Mouse (Mus musculus) kidney, postnatal 36 days (tissue): ENCODE data around the gene Zfp64.
"Not testable (repeated sequence)": the region's sequence is repeated elsewhere in the genome, so short reads cannot be mapped to it uniquely, and the experiment has no call there.

Source experiments
- DNase-seq, 2 experiments: peaks; one replicate each; pipeline ENCODE4 v3.0.0; 2021 to 2022; ENCODE audit warnings: mixed read lengths in 2 of 2

Zfp64 gene

DNA sequence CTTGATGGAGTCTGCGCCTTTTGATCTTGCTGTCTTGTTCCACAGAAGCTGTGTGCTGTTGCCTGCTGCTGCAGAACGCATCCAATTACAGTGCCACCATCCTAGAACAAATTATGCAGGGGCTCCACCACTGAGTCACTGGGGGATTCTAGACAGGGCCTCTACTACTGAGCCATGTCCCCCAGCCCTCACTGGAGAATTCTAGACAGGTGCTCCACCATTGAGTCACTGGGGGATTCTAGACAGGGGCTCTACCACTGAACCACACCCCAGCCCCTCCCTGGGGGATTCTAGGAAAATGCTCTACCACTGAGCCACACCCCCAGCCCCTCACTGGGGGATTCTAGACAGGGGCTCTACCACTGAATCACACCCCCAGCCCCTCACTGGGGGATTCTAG, 63.3 kb downstream of the Zfp64 start:
- DNase-seq: no peak

DNA sequence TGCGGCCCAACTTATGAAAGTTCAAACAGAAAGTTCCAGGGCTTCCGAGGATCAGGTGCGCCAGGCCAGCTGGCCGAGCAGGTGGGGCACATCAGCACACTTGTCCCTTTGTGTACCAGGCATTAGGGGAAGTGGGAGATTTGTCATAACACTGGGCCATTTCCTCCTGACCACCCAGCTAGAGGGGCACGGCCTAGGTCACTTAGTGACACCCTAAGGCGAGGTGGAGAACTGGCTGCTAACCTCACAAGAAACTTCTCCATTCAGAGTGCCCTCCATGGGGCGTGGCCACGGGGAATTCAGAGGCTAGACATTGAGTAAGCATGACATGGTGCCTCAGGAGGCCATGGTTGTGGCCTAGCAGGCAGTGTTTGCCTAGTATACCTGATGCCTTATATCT, 70.7 kb downstream of the Zfp64 start:
- no peak for DNase-seq

DNA sequence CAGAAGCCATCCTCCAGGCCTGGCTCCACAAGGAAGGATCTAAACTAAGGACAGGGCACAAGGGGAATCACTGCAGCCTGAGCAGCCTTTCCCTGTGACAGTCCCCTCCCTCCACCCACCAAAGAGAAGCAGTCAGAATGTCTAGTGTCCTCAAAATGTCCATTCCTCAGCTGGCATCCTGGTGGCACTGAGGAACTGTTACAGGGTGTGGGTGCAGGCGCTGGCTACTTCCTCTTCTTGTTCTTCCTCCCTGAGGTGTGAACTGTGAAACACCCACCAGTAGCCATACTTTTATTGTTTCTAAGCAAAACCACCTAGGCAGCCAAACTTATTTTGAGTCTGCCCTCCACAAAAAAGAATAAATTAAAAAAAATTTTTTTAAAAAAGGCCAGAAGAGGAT, 72.4 kb downstream of the Zfp64 start:
- no peak for DNase-seq

DNA sequence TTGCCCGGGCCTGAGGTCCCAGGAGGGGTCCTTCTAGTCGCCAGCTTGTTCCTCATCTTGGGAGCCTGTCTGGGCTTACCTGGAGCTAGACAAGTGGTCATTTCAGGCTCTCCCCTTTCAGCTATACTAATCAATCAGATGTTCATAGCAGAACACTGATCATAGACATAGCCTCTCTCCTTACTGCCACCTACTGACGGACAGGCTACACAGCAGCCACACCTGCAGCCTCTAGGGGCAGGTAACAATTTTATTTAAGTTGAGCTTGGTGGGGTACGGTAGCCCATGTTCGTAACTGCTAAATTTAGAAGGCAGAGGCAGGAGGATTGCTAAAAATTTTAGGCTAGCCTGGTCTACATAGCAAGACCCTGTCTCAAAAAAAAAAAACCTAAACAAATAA, 73.5 kb downstream of the Zfp64 start:
- DNase-seq: peak; percentile 14 to 48

DNA sequence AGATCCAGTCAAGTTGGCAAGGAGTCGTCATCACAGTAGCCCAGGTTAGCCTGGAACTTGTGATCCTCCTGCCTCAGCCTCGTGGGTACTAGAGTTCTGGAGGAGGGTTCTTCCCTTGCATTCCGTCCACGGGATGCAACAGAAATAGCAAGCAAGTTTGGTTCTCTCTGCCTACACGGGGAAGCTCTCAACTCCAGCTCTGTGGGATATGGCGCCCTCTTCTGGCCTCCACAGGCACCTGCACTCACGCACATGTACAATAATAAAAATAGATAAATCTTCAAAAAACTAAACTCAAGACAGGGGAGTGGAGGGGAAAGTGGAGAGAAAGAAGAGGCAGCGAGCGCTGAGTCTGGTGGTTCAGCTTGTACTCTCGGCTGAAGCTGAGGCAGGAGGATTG, 75.8 kb downstream of the Zfp64 start:
- DNase-seq: no peak

DNA sequence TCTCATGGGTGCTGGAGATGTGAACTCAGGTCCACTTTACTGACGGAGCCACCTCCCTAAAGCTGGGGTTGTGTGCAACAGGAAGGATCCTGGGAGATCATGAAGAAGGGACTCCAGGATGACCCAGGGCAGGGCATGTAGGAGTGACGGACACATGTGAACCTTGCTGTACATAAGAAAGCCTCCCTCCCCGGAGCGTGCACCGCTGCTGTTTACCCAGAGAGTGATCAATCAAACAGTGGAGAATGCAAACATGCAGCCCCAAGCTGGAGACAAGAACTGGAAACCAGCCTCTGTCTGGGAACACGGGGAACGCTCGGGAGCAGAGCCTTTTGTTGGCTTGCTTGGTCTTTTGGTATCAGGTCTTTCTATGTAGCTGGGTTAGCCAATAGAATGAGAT, 76.7 kb downstream of the Zfp64 start:
- no peak for DNase-seq

DNA sequence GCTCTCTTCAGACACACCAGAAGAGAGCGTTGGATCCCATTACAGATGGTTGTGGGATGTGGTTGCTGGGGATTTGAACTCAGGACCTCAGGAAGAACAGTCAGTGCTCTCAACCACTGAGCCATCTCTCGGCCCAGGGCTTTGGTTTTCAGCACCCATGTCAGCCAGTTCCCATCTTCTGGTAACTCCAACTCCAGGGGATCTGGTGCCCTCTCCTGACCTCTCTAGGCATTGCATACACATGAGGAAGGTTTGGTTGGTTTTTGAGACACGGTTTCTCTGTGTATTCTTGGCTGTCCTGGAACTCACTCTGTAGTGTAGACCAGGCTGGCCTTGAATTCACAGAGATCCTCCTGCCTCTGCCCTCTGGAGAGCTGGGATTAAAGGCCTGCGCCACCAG, 77.2 kb downstream of the Zfp64 start:
- DNase-seq: peak in 1 of 2 experiments; percentile 33

DNA sequence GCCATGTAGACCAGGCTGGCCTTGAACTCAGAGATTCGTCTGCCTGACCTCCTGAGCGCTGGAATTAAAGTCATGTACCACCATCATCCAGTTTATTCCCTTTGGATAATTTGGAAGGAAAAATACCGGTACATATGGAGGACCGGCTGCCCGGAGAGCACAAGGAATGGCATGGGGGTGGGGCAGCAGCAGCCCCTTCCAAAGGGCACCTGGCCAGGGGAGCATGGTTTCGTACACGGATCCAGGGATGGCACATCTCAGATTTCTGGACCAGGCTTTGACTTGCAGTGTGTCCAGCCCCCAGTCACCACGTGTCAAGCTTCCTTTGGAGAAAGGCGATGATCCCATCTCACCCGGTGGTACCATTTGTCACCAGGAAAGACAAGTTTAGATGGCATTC, 78.8 kb downstream of the Zfp64 start:
- no peak for DNase-seq

DNA sequence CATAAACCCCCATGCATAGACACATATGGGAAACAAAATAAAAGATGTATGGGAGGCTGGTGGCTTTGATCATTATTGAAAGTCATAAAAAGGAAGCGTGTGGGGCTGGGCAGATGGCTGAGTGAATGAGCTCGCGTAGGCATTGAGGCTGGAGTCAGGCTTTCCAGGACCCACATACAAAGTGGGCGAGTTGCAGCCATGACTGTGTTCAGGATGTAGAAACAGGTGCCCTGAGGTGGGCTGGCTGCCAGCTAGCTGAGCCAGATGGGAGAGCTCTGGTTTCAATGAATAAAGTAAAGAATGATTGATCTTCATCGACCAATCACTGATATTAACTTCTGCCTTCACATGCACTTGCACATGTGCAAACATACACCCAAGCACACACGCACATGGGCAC, 80.9 kb downstream of the Zfp64 start:
- DNase-seq: no peak

DNA sequence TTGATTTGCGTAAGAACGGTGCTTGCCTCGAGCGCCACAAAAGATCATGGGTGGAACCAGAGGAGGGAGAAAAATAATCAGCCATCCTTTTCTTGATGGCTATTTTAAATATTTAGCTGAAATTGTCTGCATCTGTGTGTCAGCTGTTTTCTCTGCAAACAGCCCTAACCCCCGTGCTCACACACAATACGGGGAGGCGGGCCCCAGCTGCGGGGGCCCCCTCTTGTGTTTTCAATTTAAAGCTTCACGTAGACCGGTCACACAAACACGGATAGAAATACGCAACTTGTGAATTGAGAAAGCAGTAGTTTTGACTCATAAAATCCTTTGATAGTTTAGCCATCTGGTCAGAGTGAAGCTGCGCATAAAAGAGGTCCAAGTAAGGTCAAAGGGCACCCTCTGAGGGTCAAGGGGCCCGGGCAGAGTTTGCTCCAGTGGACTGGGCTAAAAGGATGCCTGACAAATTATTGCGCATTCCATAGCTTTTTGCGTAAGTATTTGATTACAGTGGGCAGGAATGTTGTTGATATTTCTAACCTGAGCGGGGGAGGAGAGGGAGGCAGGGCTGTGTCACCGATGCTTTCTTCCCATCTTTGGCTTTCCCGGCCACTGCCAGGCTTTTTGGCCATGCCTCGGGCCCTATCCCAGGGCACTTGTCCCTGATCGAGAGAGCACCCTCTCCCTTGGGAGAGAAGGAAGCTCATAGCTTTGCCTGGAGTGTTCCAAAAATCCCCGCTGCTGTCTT, 83.4 kb downstream of the Zfp64 start:
- no peak for DNase-seq

DNA sequence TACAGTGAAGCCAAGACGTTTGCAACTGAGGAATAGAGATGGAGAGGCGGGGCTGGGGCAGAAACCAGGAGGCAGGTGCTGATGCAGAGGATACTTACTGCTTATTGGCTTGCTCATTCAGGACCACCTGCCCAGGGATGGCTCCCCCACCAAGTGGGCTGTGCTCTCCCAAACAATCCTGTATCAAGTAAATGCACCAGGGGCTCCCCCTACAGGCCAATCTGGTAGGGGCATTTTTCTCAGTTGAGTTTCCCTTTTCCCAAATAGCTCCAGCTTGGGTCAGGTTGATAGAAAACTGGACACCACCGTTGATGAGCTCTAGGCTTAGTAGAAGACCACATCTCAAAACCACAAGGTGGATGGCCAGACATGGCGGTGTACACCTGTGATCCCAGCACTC, 84.9 kb downstream of the Zfp64 start:
- peak; percentile 6 to 61 for DNase-seq

DNA sequence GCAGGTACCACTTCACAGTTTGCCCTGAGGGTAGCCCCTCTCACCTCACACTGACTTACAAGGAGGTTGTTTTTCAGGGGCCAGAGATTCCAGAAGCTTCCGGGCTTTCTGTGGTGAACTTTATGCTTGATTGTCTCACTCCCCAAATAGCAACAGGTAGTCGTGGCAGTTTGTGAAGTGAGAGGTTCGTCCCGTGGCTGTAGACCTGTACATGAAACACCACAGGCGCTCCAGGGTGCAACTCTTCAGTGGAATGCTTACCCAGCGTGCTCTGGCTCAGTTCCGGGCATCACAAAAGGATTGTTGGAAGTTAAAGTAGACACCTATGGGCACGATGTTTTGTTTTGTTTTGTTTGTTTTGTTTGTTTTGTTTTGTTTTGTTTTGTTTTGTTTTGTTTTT, 88.4 kb downstream of the Zfp64 start:
- DNase-seq: no peak

DNA sequence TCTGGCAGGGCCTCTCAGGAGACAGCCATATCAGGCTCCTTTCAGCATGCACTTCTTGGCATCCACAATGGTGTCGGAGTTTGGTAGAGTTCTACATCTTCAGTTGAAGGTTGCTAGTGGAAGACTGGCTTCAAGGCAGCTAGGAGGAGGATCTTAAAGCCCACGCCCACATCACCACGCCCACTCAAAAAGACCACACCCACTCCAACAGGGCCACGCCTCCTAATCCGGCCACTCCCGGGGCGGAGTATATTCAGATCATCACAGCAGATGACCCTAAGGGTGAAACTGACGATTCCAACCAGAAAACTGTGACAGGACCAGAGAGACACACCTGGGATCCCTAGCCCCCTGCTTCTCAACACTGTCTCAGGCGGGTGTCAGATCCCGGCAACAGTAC, 89.0 kb downstream of the Zfp64 start:
- no peak for DNase-seq

DNA sequence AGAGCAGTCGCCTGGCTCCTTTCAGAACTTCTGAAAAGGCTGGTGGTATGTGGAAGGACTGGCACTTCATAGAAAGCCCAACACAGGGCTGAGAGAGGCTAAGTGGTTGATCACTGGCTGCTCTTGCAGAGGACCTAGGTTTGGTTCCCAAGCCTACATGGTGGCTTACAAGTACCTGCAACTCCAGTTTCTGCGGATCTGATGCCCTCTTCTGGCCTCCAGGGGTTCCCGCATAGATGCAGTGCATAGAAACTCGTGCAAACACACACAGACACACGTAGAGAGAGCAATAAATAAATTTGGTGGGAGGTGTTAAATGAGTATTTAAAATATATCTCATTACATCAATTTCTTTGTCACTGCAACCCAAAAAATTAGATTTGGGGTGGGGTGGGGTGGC, 90.5 kb downstream of the Zfp64 start:
- DNase-seq: no peak

DNA sequence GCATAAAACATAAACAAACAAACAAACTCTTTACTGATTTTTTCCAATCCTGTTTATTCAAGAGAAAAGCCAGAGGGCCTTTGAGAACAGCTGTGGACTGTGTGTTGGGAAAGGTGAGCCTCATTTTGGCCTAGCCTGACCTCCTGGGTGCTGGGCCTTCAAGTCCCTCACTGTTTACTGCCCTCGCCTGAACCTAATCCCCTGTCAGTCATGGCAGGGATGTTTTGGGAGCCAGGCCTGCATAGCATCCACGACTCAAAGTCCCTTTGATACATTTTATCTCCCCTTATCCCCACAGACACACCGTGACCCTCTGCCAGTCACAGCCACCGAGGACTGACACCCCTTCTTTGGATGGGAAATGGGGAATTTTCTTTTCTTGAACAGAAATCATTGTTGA, 92.7 kb downstream of the Zfp64 start:
- DNase-seq: no peak

DNA sequence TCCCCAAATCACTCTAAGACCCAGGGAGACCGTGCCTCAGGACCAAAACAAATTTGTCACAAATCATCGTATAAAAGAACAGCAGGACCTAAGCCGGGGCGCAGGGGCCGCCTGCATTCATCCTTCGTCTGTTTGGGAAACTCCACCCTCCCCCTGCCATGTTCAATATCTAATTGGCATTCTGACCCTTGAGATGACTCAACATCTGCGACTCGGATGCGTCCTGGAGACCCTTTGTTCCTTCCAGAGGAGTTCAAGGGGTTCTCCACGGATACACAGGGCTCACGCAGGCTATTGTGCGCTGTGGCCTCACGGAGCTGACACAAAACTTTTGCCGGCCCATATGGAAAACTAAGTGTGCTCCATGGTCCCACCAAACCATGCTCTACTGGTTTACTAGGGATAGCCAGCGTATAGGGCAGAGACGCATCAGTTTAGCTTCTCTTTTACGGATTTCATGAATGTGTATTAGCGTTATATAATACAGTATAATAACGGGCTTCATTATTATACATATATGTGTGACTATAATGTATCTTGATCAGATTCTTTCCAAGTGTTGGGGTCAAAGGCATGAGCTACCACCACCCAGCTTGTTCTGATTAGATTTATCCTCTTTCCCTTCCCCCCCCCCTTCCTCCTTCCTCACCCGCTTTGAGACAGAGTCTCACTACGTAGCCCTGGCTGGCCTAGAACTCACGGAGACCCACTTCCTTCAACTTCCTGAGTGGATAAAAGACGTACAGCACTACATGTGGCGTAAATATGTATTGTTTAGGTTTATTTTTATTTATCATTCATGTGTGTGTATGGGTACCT, 94.3 kb downstream of the Zfp64 start:
- DNase-seq: no peak

DNA sequence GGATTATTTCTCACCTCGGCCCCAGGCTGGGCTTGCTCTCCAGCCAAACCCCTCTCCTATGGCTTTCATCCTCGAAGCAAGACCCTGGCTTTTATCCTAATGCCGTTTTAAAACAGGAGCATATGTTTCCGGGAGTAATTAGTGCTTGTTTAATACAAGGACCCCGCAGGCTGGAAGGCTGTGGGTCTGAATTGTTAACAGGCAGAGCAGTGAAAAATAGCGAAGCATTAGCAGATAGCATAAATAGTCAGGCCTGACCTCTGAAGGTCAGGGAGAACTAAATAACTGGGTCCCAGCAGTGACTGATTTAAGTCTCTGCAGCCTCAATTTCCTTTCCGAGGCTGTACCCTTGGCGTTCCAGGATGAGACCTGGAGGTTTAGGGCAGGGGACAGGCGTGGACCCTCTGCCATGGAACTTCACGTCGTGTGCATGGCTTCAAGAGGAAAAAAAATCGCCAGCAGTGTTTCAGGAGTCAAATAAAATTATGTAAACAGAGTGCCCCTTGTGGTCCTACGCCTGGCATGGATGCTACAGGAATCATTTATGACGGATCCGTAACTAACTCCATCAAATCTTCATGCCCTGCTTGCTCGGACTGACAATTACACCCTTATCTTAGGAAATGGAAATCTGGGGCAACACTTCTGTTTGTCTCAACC, 95.2 kb downstream of the Zfp64 start:
- DNase-seq: no peak

DNA sequence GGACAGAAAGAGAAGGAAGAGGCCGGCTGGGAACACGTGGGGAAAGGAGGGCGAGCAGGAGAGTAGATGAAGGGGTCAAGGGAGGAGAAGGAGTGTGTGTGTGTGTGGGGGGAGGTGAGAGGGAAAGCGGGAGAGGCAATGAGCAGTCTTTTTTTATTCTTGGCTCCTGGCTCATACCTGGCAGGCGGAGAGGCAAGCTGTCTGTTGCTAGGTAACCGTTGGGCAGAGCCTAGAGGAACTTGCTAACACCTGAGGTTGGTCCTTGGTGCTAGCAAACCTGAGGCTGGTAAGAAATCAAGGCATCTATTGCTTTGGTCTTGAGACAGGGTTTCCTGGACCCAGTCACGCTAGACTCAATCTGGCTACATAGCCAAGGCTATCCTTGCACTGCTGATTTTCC, 98.7 kb downstream of the Zfp64 start:
- DNase-seq: no peak

DNA sequence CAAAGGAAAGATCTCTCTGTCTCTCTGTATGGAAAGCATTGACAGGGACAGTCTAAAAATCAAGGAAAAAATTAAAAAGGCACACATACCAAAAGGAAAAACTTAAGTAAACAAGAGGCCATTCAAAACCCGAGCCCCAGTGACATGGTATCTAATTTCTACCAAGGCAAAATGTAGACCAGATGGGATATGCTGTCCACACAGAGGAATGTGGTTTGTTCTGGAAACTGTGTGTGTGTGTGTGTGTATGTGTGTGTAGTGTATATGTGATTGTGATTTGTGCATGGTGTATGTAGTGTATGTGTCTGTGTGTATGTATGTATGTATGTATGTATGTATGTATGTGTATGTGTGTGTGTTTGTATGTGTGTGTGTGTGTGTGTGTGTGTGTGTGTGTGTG, 100.6 kb downstream of the Zfp64 start:
- DNase-seq: no peak

DNA sequence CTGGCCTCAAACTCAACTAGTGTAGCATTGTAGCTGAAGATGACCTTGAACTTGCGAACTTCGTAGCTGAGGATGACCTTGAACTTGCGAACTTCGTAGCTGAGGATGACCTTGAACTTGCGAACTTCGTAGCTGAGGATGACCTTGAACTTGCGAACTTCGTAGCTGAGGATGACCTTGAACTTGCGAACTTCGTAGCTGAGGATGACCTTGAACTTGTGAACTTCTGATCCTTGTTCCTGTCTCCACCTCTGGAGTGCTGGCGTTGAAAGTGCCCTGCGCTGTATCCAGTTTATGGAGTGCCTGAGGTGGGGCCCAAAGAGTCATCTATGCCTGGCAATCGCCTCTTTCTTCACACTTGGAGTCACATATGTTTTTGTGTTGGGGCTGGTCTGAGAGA, 101.5 kb downstream of the Zfp64 start:
- not testable (repeated sequence) for DNase-seq

DNA sequence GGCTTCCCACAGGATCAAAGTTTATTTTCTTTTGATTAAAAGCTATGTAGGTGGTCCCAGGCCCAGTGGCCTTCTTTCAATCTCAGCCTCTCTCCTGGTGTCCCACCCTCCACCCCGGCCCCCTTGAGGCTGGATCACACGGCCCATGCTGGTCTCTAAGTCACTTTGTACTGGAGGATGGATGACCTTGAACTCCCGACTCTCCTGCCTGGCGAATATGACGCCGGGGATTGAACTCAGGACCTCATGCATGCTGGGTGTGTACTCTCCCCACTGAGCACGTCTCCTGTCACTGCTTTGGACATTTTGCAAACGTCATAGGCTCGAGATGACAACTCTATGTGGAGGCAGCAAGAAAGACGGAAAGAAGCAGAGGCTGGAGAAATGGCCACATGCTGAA, 103.8 kb downstream of the Zfp64 start:
- DNase-seq: no peak

DNA sequence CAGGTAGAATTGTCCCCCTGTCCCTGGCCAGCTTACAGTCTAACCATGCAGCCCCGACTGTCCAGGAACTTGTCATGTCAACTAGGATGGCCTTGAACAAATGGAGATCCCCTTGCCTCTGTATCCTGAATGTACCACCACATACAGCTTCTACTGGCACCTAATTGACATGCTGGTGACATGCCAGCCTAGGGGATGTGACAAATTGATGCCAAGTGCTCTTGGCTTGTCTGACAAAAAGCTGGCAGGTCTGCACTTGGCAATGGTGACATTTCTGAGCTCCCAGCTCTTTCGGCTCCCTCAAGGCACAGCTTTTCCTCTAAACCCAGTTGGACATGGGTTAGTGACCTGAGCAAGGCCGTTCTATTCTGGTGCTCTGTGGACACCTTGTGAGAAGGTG, 106.8 kb downstream of the Zfp64 start:
- DNase-seq: no peak

DNA sequence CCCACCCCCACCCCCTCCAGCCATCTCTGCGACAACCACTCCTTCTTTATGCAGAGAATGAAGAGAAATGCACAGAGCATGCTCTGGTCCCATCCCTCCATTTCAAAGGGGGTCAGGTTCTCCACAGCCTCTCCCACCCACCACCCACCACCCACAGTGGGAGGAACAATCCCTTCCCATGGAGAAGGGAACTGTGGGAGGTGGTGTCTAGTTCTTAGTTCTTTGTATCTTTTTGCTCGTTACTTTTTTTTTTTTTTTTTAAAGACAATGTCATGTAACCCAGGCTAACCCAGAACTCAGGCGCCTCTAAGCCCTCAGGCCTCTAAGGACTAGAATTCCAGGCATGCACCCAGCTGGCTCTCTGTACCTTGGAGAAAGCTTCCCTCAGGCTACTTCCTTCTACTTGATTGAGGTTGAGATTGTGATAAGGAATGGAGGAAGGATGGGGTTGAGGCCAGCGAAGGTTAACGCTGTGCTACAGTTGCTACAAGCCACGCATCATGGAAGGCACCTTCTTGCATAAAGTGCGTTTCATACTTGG, 109.1 kb downstream of the Zfp64 start:
- DNase-seq: no peak
